In genomic region chr15:63694150-63694549, GRCm38 (mm10) we compare ENCODE assay signal across 30 mouse cellular contexts.
"Had no signal": no experiment of that assay in that cellular context is flagged by ENCODE, and none has a peak within 500 bp of the region (broad histone marks: within the 10 kb centered on the region; RNA-seq: fewer than 3 reads in every experiment).

No protein-coding gene starts in this region.

- DNase-seq: left cerebral cortex, postnatal 4 days; liver; liver, embryonic 13.5 days; liver, postnatal 0 days; lung, adult 2 months; lung, embryonic 14.5 days; lung, postnatal 14 days; lung, postnatal 36 days; lung, postnatal 4 days; midbrain, embryonic 14.5 days had no signal

- H3K36me3 ChIP-seq: limb, embryonic 10.5 days; limb, embryonic 12.5 days; limb, embryonic 13.5 days; limb, embryonic 15.5 days; liver, embryonic 12.5 days; liver, embryonic 13.5 days; liver, embryonic 15.5 days; lung, embryonic 15.5 days; midbrain, embryonic 10.5 days; midbrain, embryonic 12.5 days; midbrain, embryonic 13.5 days; midbrain, embryonic 15.5 days; neural tube, embryonic 12.5 days had no signal

- H3K27ac ChIP-seq: left cerebral cortex, adult 2 months; limb, embryonic 10.5 days; limb, embryonic 12.5 days; limb, embryonic 13.5 days; limb, embryonic 15.5 days; liver, embryonic 12.5 days; liver, embryonic 13.5 days; liver, embryonic 14.5 days; liver, embryonic 15.5 days; lung, embryonic 15.5 days; macrophage; midbrain, embryonic 12.5 days; midbrain, embryonic 13.5 days; midbrain, embryonic 15.5 days; neural tube, embryonic 12.5 days had no signal

- H3K27me3 ChIP-seq: limb, embryonic 12.5 days; limb, embryonic 13.5 days; limb, embryonic 15.5 days; liver, embryonic 12.5 days; liver, embryonic 13.5 days; liver, embryonic 15.5 days; lung, embryonic 15.5 days; megakaryocyte, embryonic 14.5 days; midbrain, embryonic 15.5 days; neural tube, embryonic 12.5 days had no signal

- H3K4me1 ChIP-seq: limb, embryonic 10.5 days; limb, embryonic 12.5 days; limb, embryonic 13.5 days; limb, embryonic 15.5 days had no signal

- H3K4me2 ChIP-seq: limb, embryonic 12.5 days; limb, embryonic 13.5 days; limb, embryonic 15.5 days; liver, embryonic 11.5 days; liver, embryonic 12.5 days; liver, embryonic 13.5 days; liver, embryonic 15.5 days; lung, embryonic 14.5 days; lung, embryonic 15.5 days; midbrain, embryonic 11.5 days; midbrain, embryonic 12.5 days; midbrain, embryonic 13.5 days; midbrain, embryonic 15.5 days; neural tube, embryonic 12.5 days had no signal

- ATAC-seq: liver, postnatal 0 days; midbrain, embryonic 13.5 days; midbrain, embryonic 15.5 days; midbrain, embryonic 16.5 days had no signal

- H3K4me3 ChIP-seq: left cerebral cortex, adult 2 months; limb, embryonic 10.5 days; limb, embryonic 12.5 days; limb, embryonic 13.5 days; limb, embryonic 15.5 days; liver, embryonic 12.5 days; liver, embryonic 13.5 days; liver, embryonic 15.5 days; lung, embryonic 15.5 days; megakaryocyte, embryonic 14.5 days; midbrain, embryonic 10.5 days; midbrain, embryonic 12.5 days; midbrain, embryonic 13.5 days; midbrain, embryonic 15.5 days; myocyte; neural tube, embryonic 12.5 days had no signal

- H3K9me3 ChIP-seq: limb, embryonic 10.5 days; limb, embryonic 12.5 days; limb, embryonic 13.5 days; limb, embryonic 15.5 days; liver, embryonic 12.5 days; liver, embryonic 13.5 days; liver, embryonic 15.5 days; lung, embryonic 15.5 days; megakaryocyte, embryonic 14.5 days; midbrain, embryonic 10.5 days; midbrain, embryonic 12.5 days; midbrain, embryonic 13.5 days; midbrain, embryonic 15.5 days; neural tube, embryonic 12.5 days had no signal

- H3K9ac ChIP-seq: limb, embryonic 12.5 days; limb, embryonic 13.5 days; limb, embryonic 15.5 days; liver, embryonic 12.5 days; liver, embryonic 13.5 days; liver, embryonic 14.5 days; liver, embryonic 15.5 days; liver, postnatal 0 days; lung, embryonic 14.5 days; lung, embryonic 15.5 days; midbrain, embryonic 12.5 days; midbrain, embryonic 13.5 days; midbrain, embryonic 15.5 days; neural tube, embryonic 12.5 days had no signal
